Mouse (Mus musculus): ENCODE results near the gene Clic3. TPM values are rescaled to one million over a fixed set of nuclear protein-coding genes. Genes with fewer than 3 reads are reported as not detected.

The Clic3 gene
- total RNA-seq, 2 experiments from 2014 or later = 0.90 to 0.91 TPM

GRCm38 (mm10) chr2:25442682-25443081 is 14.0 kb upstream of the Clic3 start:
- DNase-seq = no peak

GRCm38 (mm10) chr2:25450853-25451647 is 5.6 kb upstream of the Clic3 start:
- no peak for DNase-seq

GRCm38 (mm10) chr2:25452951-25453350 is 3.7 kb upstream of the Clic3 start:
- no peak for DNase-seq

- DNase-seq = no peak
These were observed 621 bp downstream of the Clic3 start for GRCm38 (mm10) chr2:25457022-25457896.

GRCm38 (mm10) chr2:25458911-25459310 is 2.3 kb downstream of the Clic3 start:
- DNase-seq = peak; percentile 52

GRCm38 (mm10) chr2:25460135-25460534 is 3.5 kb downstream of the Clic3 start:
- peak; percentile 40 for DNase-seq

GRCm38 (mm10) chr2:25460551-25461309 is 4.1 kb downstream of the Clic3 start, which contains the start of gene Paxx:
Paxx (minus strand) TSS chr2:25461094.
- peak; percentile 93 for DNase-seq

GRCm38 (mm10) chr2:25461407-25461806 is 4.8 kb downstream of the Clic3 start:
- no peak for DNase-seq

GRCm38 (mm10) chr2:25463630-25464029 is 7.0 kb downstream of the Clic3 start:
- no peak for DNase-seq

- no peak for DNase-seq
These were observed 8.6 kb downstream of the Clic3 start for GRCm38 (mm10) chr2:25465256-25465655.

- DNase-seq = no peak
These were observed 9.4 kb downstream of the Clic3 start for GRCm38 (mm10) chr2:25465816-25466635.

- DNase-seq = peak; percentile 33
These were observed 11.1 kb downstream of the Clic3 start for GRCm38 (mm10) chr2:25467606-25468303.

- DNase-seq = no peak
These were observed 12.6 kb downstream of the Clic3 start for GRCm38 (mm10) chr2:25468962-25469915.

GRCm38 (mm10) chr2:25469969-25470368 is 13.3 kb downstream of the Clic3 start, which contains the start of gene Ptgds:
Ptgds (minus strand) TSS chr2:25470046.
- DNase-seq = no peak

GRCm38 (mm10) chr2:25472550-25472949 is 15.9 kb downstream of the Clic3 start:
- DNase-seq = no peak

GRCm38 (mm10) chr2:25477541-25477940 is 20.9 kb downstream of the Clic3 start:
- DNase-seq = no peak

- DNase-seq = peak; percentile 73
These were observed 21.5 kb downstream of the Clic3 start for GRCm38 (mm10) chr2:25477967-25478675.

- DNase-seq = peak; percentile 35
These were observed 23.1 kb downstream of the Clic3 start for GRCm38 (mm10) chr2:25479551-25480311.
